Comparison of ENCODE assay signal across 20 mouse cellular contexts in genomic region chr10:114794214-114794613, GRCm38 (mm10). TPM values are rescaled to one million over a fixed set of nuclear protein-coding genes. Genes with fewer than 3 reads are reported as not detected.
DNase-seq lines count a peak whose midpoint lies in the region; ATAC-seq lines count a peak whose summit lies in the region.
"Had no signal": no experiment of that assay in that cellular context is flagged by ENCODE, and none has a peak within 500 bp of the region (broad histone marks: within the 10 kb centered on the region; RNA-seq: fewer than 3 reads in every experiment).

No protein-coding gene starts in this region.

- H3K4me3 ChIP-seq in kidney, embryonic 15.5 days (replicated peaks), result no peak overlapping the region
- H3K4me3 ChIP-seq in midbrain, embryonic 15.5 days, result no peak overlapping the region
- H3K4me3 ChIP-seq in heart, embryonic 11.5 days (ENCODE audit: low read depth, low read length), result no peak overlapping the region
- H3K4me3 ChIP-seq: layer of hippocampus, adult 2 months; neural tube, embryonic 12.5 days had no signal

- H3K36me3 ChIP-seq in kidney, embryonic 15.5 days, result no peaks in the 10 kb centered on the region
- no peaks in the 10 kb centered on the region for H3K36me3 ChIP-seq in midbrain, embryonic 15.5 days (replicated peaks)
- H3K36me3 ChIP-seq in heart, embryonic 11.5 days (ENCODE audit: control insufficient read depth, insufficient read depth, low read length), result no peaks in the 10 kb centered on the region
- H3K36me3 ChIP-seq: neural tube, embryonic 12.5 days had no signal

- H3K9ac ChIP-seq in kidney, embryonic 15.5 days, result no peak overlapping the region
- H3K9ac ChIP-seq in midbrain, embryonic 15.5 days, result no peak overlapping the region
- no peak overlapping the region for H3K9ac ChIP-seq in heart, embryonic 11.5 days (ENCODE audit: low read depth, low read length)
- H3K9ac ChIP-seq: liver, postnatal 0 days; neural tube, embryonic 12.5 days had no signal

- H3K4me2 ChIP-seq in kidney, embryonic 15.5 days, result no peak overlapping the region
- H3K4me2 ChIP-seq in midbrain, embryonic 15.5 days, result no peak overlapping the region
- H3K4me2 ChIP-seq in heart, embryonic 11.5 days, result no peak overlapping the region
- H3K4me2 ChIP-seq: neural tube, embryonic 12.5 days had no signal

- WGBS in kidney, embryonic 15.5 days, result 28% methylated on average over 6 of the region's 6 CpGs
- WGBS in midbrain, embryonic 15.5 days, result 38% methylated on average over 6 of the region's 6 CpGs
- 61% methylated on average over 6 of the region's 6 CpGs for WGBS in heart, embryonic 11.5 days (ENCODE audit: insufficient replicate concordance)

- no peaks in the 10 kb centered on the region for H3K9me3 ChIP-seq in kidney, embryonic 15.5 days (replicated peaks)
- no peaks in the 10 kb centered on the region for H3K9me3 ChIP-seq in midbrain, embryonic 15.5 days
- H3K9me3 ChIP-seq in heart, embryonic 11.5 days (replicated peaks; ENCODE audit: control insufficient read depth, low read length), result no peaks in the 10 kb centered on the region
- H3K9me3 ChIP-seq: neural tube, embryonic 12.5 days had no signal

- H3K27ac ChIP-seq in kidney, embryonic 15.5 days, result no peak overlapping the region
- H3K27ac ChIP-seq in midbrain, embryonic 15.5 days, result no peak overlapping the region
- no peak overlapping the region for H3K27ac ChIP-seq in heart, embryonic 11.5 days (ENCODE audit: low read depth, low read length)
- H3K27ac ChIP-seq: layer of hippocampus, adult 2 months; neural tube, embryonic 12.5 days had no signal

- peak; percentile 49; the same call in 1 of the 2 replicates for ATAC-seq in kidney, embryonic 15.5 days (replicated peaks; ENCODE audit: low FRiP score)
- peak; percentile 62; the same call in 1 of the 2 replicates for ATAC-seq in midbrain, embryonic 15.5 days (replicated peaks)
- no peak for ATAC-seq in heart, embryonic 11.5 days (replicated peaks; ENCODE audit: insufficient number of reproducible peaks, low FRiP score, low TSS enrichment)
- ATAC-seq: liver, postnatal 0 days had no signal

- peak; percentile 63 to 67 for DNase-seq in cerebellum, postnatal 10 days
- DNase-seq in cerebellum, adult 9-10 months, result no peak
- DNase-seq in kidney, postnatal 14 days, result no peak
- peak; percentile 51 to 63 for DNase-seq in cerebellum, postnatal 25 days
- no peak for DNase-seq in right cerebral cortex, postnatal 4 days
- DNase-seq: adrenal gland, postnatal 36 days; B cell, adult 2 months; embryo, embryonic 11 days; gastrocnemius, postnatal 36 days; kidney, adult 18-20 months; kidney, postnatal 10 days; liver; liver, postnatal 0 days; lung, postnatal 10 days; thymus, postnatal 25 days had no signal

- H3K4me1 ChIP-seq in kidney, embryonic 15.5 days, result 0 out of 2 replicates have a peak, but pooled peaks cover 4% of the 10 kb centered on the region
- H3K4me1 ChIP-seq in midbrain, embryonic 15.5 days, result peaks cover 3% of the 10 kb centered on the region; the same call in 1 of the 2 replicates
- no peaks in the 10 kb centered on the region for H3K4me1 ChIP-seq in heart, embryonic 11.5 days (ENCODE audit: control insufficient read depth, insufficient read depth, low read length)
- H3K4me1 ChIP-seq: neural tube, embryonic 12.5 days had no signal

- H3K27me3 ChIP-seq in kidney, embryonic 15.5 days, result peaks cover 7% of the 10 kb centered on the region
- no peaks in the 10 kb centered on the region for H3K27me3 ChIP-seq in midbrain, embryonic 15.5 days (replicated peaks)
- 0 out of 2 replicates have a peak, but pooled peaks cover 2% of the 10 kb centered on the region for H3K27me3 ChIP-seq in heart, embryonic 11.5 days (ENCODE audit: control insufficient read depth, insufficient read depth, low read length)
- H3K27me3 ChIP-seq: neural tube, embryonic 12.5 days had no signal

RNA-seq across cellular contexts. Expression of gene Trhde, which starts 7.9 kb away (rescaled TPM):
- 0.14 and 0.29 TPM in 2 replicates for polyA plus RNA-seq in kidney, embryonic 15.5 days (2015; fragmentation: Nextera tagmentation; extraction: Ambion mirVana)
- 6.0 and 7.4 TPM in 2 replicates for polyA plus RNA-seq in midbrain, embryonic 15.5 days (2015; fragmentation: Nextera tagmentation; extraction: Ambion mirVana)
- 0.13 and 0.20 TPM in 2 replicates for polyA plus RNA-seq in heart, embryonic 11.5 days (2014; fragmentation: Nextera tagmentation; extraction: Ambion mirVana)
- polyA plus RNA-seq: liver, postnatal 0 days had no signal

Comparison
In these comparisons a context has a peak if more than half of its experiments do, and no peak if none do; other contexts are left out.
1. DNase-seq: peak in cerebellum, postnatal 10 days (2 of 2) and cerebellum, postnatal 25 days (2 of 2); none in cerebellum, adult 9-10 months (single experiment), kidney, postnatal 14 days (single experiment) and right cerebral cortex, postnatal 4 days (single experiment).